15 mouse cellular contexts compared by ENCODE assay signal in the genomic region with DNA sequence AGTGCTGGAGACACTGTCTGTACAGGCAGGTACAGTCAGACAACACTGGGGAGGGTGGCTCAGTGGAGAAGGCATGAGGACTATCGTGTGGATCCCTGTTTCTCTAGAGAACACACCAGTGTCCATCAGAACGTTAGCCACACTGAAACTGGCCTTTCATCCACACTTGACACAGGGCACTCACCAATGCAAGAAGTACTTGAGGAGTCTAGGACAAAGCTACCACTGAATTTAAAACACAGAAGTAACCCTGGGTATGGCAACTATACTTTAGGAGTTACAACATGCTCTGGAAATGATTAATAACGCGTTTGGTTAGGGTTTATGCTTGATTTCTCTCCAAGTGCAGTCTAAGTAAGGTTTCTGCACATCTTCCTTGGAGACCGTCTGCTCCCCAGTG.
"Had no signal": no experiment of that assay in that cellular context is flagged by ENCODE, and none has a peak within 500 bp of the region (broad histone marks: within the 10 kb centered on the region; RNA-seq: fewer than 3 reads in every experiment).

No protein-coding gene starts in this region.

- H3K4me1 ChIP-seq: neural tube, embryonic 15.5 days; stomach, embryonic 15.5 days had no signal

- H3K9ac ChIP-seq: neural tube, embryonic 15.5 days; stomach, embryonic 15.5 days had no signal

- H3K4me3 ChIP-seq: neural tube, embryonic 15.5 days; stomach, embryonic 15.5 days had no signal

- H3K27ac ChIP-seq: neural tube, embryonic 15.5 days; stomach, embryonic 15.5 days; stomach, postnatal 0 days had no signal

- H3K36me3 ChIP-seq: stomach, embryonic 15.5 days had no signal

- H3K27me3 ChIP-seq: neural tube, embryonic 15.5 days; stomach, embryonic 15.5 days had no signal

- DNase-seq: retina, postnatal 1 day; right cerebral cortex, adult 18-20 months; right cerebral cortex, postnatal 14 days; right cerebral cortex, postnatal 25 days; right cerebral cortex, postnatal 4 days; spleen, adult 18-20 months; thymus, adult 18-20 months; thymus, adult 2 months; thymus, postnatal 14 days; thymus, postnatal 25 days; thymus, postnatal 36 days; thymus, postnatal 4 days had no signal

- H3K4me2 ChIP-seq: neural tube, embryonic 15.5 days; stomach, embryonic 15.5 days had no signal

- H3K9me3 ChIP-seq: neural tube, embryonic 15.5 days; stomach, embryonic 15.5 days had no signal
